31 mouse cellular contexts compared by ENCODE assay signal in the genomic region with DNA sequence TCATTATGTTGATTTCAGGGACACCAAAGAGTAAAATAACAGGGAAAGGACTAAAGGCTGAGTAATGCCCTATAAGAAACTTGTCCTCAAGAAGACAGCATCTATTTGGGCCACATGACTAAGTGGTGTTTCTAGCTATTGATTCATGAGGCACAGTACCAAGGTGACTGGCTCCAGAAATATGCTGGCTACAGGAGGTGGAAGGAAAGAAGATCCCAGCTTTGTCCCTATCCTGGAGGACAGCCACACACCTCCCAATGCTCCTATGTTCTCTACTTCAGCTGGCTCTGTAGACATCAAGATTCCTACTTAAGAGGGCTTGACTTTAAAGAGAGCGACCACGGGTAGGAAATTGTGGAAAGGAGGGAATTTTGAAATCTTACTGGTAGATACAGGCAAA. TPM values are rescaled to one million over a fixed set of nuclear protein-coding genes. Genes with fewer than 3 reads are reported as not detected.
DNase-seq lines count a peak whose midpoint lies in the region; ATAC-seq and TF ChIP-seq lines count a peak whose summit lies in the region.
"Had no signal": no experiment of that assay in that cellular context is flagged by ENCODE, and none has a peak within 500 bp of the region (broad histone marks: within the 10 kb centered on the region; RNA-seq: fewer than 3 reads in every experiment).

No protein-coding gene starts in this region.

- no peaks in the 10 kb centered on the region for H3K9me3 ChIP-seq in kidney, embryonic 15.5 days (replicated peaks)
- H3K9me3 ChIP-seq: embryonic facial prominence, embryonic 10.5 days; embryonic facial prominence, embryonic 13.5 days; forebrain, embryonic 10.5 days; forebrain, embryonic 13.5 days; heart, embryonic 12.5 days; heart, embryonic 15.5 days had no signal

- no peaks in the 10 kb centered on the region for H3K79me2 ChIP-seq in myocyte (ENCODE audit: control insufficient read depth, insufficient read depth)

- H3K36me3 ChIP-seq in kidney, embryonic 15.5 days, result no peaks in the 10 kb centered on the region
- no peaks in the 10 kb centered on the region for H3K36me3 ChIP-seq in myocyte (ENCODE audit: control insufficient read depth, insufficient read depth)
- H3K36me3 ChIP-seq: embryonic facial prominence, embryonic 10.5 days; embryonic facial prominence, embryonic 13.5 days; forebrain, embryonic 10.5 days; heart, embryonic 15.5 days had no signal

- no peak for DNase-seq in kidney, postnatal 4 days
- peak; percentile 44 for DNase-seq in 3T3-L1 (ENCODE audit: low read depth, low spot score)
- DNase-seq in Muller cell, postnatal 12 days (ENCODE audit: inconsistent ontology term), result peak; percentile 48
- DNase-seq in left cerebral cortex, adult 2 months (ENCODE audit: extremely low spot score in 1 of 2, low spot score in 2 of 2), result no peak
- no peak for DNase-seq in urinary bladder, postnatal 10 days (ENCODE audit: low spot score)
- DNase-seq: adrenal gland, postnatal 14 days; B cell, adult 2 months; cerebellum, adult 11-12 months; cerebellum, adult 8-10 months; cerebellum, postnatal 10 days; cerebellum, postnatal 36 days; embryo, embryonic 11 days; gastrocnemius, postnatal 25 days; heart, adult 18-20 months; heart, postnatal 10 days; heart, postnatal 4 days had no signal

- peak overlapping the region; percentile 51; the same call in 1 of the 2 replicates for H3K27ac ChIP-seq in kidney, embryonic 15.5 days
- H3K27ac ChIP-seq in left cerebral cortex, adult 2 months, result no peak overlapping the region
- H3K27ac ChIP-seq: embryonic facial prominence, embryonic 10.5 days; embryonic facial prominence, embryonic 13.5 days; forebrain, embryonic 10.5 days; forebrain, embryonic 13.5 days; heart, embryonic 15.5 days; hindbrain, embryonic 14.5 days; hindbrain, postnatal 0 days had no signal

- no peaks in the 10 kb centered on the region for H3K27me3 ChIP-seq in kidney, embryonic 15.5 days
- no peaks in the 10 kb centered on the region for H3K27me3 ChIP-seq in myocyte (ENCODE audit: control insufficient read depth, insufficient read depth, insufficient read length)
- H3K27me3 ChIP-seq: embryonic facial prominence, embryonic 13.5 days; forebrain, embryonic 13.5 days; heart, embryonic 12.5 days; heart, embryonic 15.5 days had no signal

- no peak overlapping the region for H3K9ac ChIP-seq in kidney, embryonic 15.5 days
- H3K9ac ChIP-seq: embryonic facial prominence, embryonic 13.5 days; forebrain, embryonic 13.5 days; heart, embryonic 12.5 days; heart, embryonic 15.5 days; hindbrain, embryonic 14.5 days had no signal

- H3K4me2 ChIP-seq in kidney, embryonic 15.5 days, result no peak overlapping the region
- H3K4me2 ChIP-seq in myocyte (ENCODE audit: low read depth), result no peak overlapping the region
- H3K4me2 ChIP-seq: embryonic facial prominence, embryonic 13.5 days; forebrain, embryonic 13.5 days; heart, embryonic 12.5 days; heart, embryonic 15.5 days; hindbrain, embryonic 14.5 days had no signal

- no peak overlapping the region for H3ac ChIP-seq in myocyte (ENCODE audit: control insufficient read depth, insufficient read length)

- no peak for TF ChIP-seq CTCF in left cerebral cortex, adult 2 months (IDR thresholded peaks at IDR 0.05)

- TF ChIP-seq POLR2A in myocyte (IDR thresholded peaks at IDR 0.05; ENCODE audit: insufficient read length, low read depth), result no peak

- H3K4me3 ChIP-seq in kidney, embryonic 15.5 days (replicated peaks), result no peak overlapping the region
- H3K4me3 ChIP-seq in myocyte, result no peak overlapping the region
- no peak overlapping the region for H3K4me3 ChIP-seq in left cerebral cortex, adult 2 months
- H3K4me3 ChIP-seq: embryonic facial prominence, embryonic 10.5 days; embryonic facial prominence, embryonic 13.5 days; forebrain, embryonic 10.5 days; forebrain, embryonic 13.5 days; heart, embryonic 12.5 days; heart, embryonic 15.5 days had no signal

- intact Hi-C loops in left cerebral cortex, adult 2 months (cut with DNase I), result no loop called here

- 98% methylated on average over 2 of the region's 2 CpGs for WGBS in kidney, embryonic 15.5 days

- peaks cover 27% of the 10 kb centered on the region for H3K4me1 ChIP-seq in kidney, embryonic 15.5 days
- H3K4me1 ChIP-seq: forebrain, embryonic 10.5 days; forebrain, embryonic 13.5 days had no signal

- no peak for ATAC-seq in kidney, embryonic 15.5 days (replicated peaks; ENCODE audit: low FRiP score)
- ATAC-seq: CD4-positive, CD25-positive, alpha-beta regulatory T cell, adult 4 months; forebrain, embryonic 13.5 days; forebrain, embryonic 16.5 days; hindbrain, postnatal 0 days; inflammation-experienced regulatory T-cells, adult 6 months; intestine, embryonic 16.5 days had no signal

TF ChIP-seq in myocyte, 11 proteins besides CTCF, POLR2A, EP300 and RAD21:
- TF ChIP-seq USF1 (IDR thresholded peaks at IDR 0.05; ENCODE audit: low read depth) (peak; percentile 39), MYOG (IDR thresholded peaks at IDR 0.05; ENCODE audit: control insufficient read depth in 1 of 3, insufficient read depth in 1 of 3, insufficient read length in 2 of 3, low read depth in 2 of 3) (no peak)

RNA-seq across cellular contexts. Expression of gene Lmcd1, which starts 8.4 kb away (rescaled TPM):
- 23.3 and 23.9 TPM in 2 replicates for polyA plus RNA-seq in kidney, embryonic 15.5 days (2015; fragmentation: Nextera tagmentation; extraction: Ambion mirVana)
- 4.9 TPM for polyA plus RNA-seq in myocyte (2012; fragmentation: generic; extraction: Trizol)
- total RNA-seq in left cerebral cortex, adult 2 months (2021), result 1 to 10 TPM; 6.9 to 9.6 TPM
- total RNA-seq: MEL had no signal
- polyA plus RNA-seq: CD4-positive, CD25-positive, alpha-beta regulatory T cell, adult 4 months; inflammation-experienced regulatory T-cells, adult 6 months had no signal

Comparison
In these comparisons a context has a peak if more than half of its experiments do, and no peak if none do; other contexts are left out.
1. DNase-seq: peak in 3T3-L1 (single experiment) and Muller cell, postnatal 12 days (single experiment); none in kidney, postnatal 4 days (0 of 2), left cerebral cortex, adult 2 months (0 of 2) and urinary bladder, postnatal 10 days (single experiment).